Mouse (Mus musculus) testis, postnatal 14 days (tissue): ENCODE results near the gene Iqcc.

Experiments
- DNase-seq: peaks from one replicate; pipeline ENCODE4 v3.0.0; 2021; ENCODE audit warnings: low spot score

The Iqcc gene

DNA sequence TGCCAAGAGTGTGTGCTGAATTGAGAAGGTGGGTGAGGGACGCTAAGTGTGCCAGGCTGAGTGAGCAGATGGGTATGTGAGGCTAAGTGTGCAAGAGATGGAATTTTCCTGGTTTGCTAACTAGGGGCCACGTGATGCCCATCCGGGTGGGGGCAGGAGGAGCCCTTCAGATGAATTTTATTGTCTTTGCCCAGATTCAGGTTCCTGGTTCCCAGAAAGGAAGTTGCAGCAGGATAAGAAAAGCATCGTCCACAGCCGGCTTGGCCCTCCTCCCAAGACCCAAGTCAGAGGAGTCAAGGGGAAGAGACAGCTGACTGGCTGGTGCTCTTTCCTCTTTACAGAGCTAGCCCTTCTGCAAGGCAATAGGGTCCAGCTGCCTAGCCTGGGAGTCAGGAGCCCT lies 40.4 kb downstream of the Iqcc start, which contains the start of gene Fam167b:
Gene Fam167b, minus strand, starts transcription at position 84 of the 400 bp plus-strand sequence.
- no peak for DNase-seq

DNA sequence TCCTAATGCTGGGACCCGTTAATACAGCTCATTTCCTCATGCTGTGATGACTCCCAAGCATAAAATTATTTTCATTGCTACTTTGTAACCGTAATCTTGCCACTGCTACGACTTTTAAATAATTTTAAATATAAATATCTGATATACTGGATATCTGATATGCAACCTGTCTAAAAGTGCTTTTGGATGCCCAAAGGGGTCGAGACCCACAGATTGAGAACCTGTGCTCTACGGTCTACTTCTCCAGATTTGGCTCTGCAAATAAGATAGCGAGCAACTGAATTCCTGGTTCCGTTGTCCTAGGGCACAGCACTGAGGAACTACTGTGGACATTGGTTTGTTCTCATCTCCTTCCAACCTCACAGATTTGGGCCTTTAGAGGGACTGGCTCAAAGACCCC lies 41.2 kb downstream of the Iqcc start:
- no peak for DNase-seq

- peak; percentile 60 for DNase-seq
These were observed 41.9 kb downstream of the Iqcc start for GRCm38 (mm10) chr4:129576863-129577491.

DNA sequence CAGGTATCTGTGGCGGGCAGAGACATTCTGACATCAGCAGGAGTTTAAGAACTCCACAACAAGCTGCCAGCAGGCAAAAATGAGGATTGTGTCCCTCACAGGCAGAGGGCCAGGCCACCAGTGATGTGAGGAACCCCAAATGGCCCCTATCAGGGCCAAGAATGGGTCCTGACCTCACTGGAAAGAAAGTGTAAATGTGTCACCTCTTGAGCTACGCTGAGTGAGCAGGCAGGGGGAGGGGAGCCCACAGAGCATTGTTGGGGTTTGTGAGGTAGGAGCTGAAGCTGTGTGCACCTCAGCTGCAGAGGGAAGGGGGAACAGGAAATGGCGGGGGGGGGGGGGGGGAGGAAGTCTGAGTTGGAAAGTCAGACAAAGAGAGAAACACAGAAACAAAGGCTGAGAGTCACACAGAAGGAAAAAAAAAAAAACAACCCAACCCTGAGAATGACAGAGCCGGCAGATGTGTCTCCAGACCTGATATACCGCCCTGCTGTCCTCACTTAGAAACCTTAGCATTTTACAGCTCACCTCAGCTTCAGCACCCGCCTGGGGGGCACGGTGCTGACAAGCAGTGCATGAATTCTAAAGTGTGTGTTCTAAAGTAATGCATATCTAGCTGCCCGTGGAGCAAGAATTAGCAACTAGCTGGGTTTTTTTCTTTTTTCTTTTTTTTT lies 43.6 kb downstream of the Iqcc start:
- DNase-seq: no peak

- DNase-seq: no peak
These were observed 45.5 kb downstream of the Iqcc start, which contains the start of gene Lck for GRCm38 (mm10) chr4:129573430-129573829. Gene Lck (minus strand): TSS chr4:129573641.

GRCm38 (mm10) chr4:129573093-129573370 lies 45.9 kb downstream of the Iqcc start:
- DNase-seq: no peak

GRCm38 (mm10) chr4:129572236-129573092 lies 46.4 kb downstream of the Iqcc start:
- DNase-seq: no peak

- no peak for DNase-seq
These were observed 47.3 kb downstream of the Iqcc start for GRCm38 (mm10) chr4:129571551-129572084.

DNA sequence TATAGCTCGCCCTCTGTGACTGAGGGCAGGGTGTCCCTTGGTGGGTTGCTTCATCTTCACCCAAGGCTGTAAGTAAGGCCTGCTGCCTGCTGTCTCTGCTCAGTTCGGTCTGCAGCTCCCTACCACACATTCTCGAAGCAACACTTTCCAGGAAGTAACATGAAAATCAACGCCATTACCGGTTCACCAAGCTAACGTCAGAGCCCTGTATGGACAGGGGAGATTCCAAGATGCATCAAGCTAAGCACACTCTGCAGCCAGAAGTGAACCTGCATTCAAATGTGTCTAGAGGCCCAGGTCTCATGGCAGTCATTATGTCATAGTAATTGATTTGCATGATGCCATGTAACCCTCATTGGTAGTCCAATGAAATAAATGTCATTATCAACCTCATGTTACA lies 48.9 kb downstream of the Iqcc start:
- no peak for DNase-seq

GRCm38 (mm10) chr4:129568366-129568765 lies 50.5 kb downstream of the Iqcc start:
- DNase-seq: no peak

GRCm38 (mm10) chr4:129565139-129565538 lies 53.8 kb downstream of the Iqcc start:
- no peak for DNase-seq
